Mouse (Mus musculus): Measurements from ENCODE around the gene Dnaic2. TPM values are rescaled to one million over a fixed set of nuclear protein-coding genes. Genes with fewer than 3 reads are reported as not detected.

Dnaic2 gene
- polyA plus RNA-seq, 1 experiment from 2014 or later, result not detected

- Histone ChIP-seq H3K36me3 (ENCODE audit: control insufficient read depth, insufficient read depth, low read length) (no peaks in the 10 kb centered on the region), H3K27me3 (replicated peaks; ENCODE audit: control insufficient read depth, insufficient read depth, low read length) (peaks cover 45% of the 10 kb centered on the region), H3K9me3 (ENCODE audit: control insufficient read depth, low read length) (no peaks in the 10 kb centered on the region), H3K4me2 (peak overlapping the region; percentile 59), H3K9ac (ENCODE audit: low read depth, low read length) (no peak overlapping the region), H3K4me1 (replicated peaks; ENCODE audit: control insufficient read depth, insufficient read depth, low read length) (peaks cover 12% of the 10 kb centered on the region; the same call in 1 of the 2 replicates), H3K4me3 (ENCODE audit: low read depth, low read length) (peak overlapping the region; percentile 30), H3K27ac (ENCODE audit: low read depth, low read length) (no peak overlapping the region)
- whole genome bisulfite sequencing, result 0% methylated on average over 7 of the region's 7 CpGs
- ATAC-seq (replicated peaks; ENCODE audit: low FRiP score), result no peak
- DNase-seq (ENCODE audit: low spot score), result peak; percentile 69
These were observed 68.1 kb downstream of the Dnaic2 start for GRCm38 (mm10) chr11:114795231-114795746.

GRCm38 (mm10) chr11:114795848-114796322 lies 68.7 kb downstream of the Dnaic2 start, which contains the start of gene Btbd17:
Gene Btbd17, minus strand, starts transcription at chr11:114795945.
- DNase-seq (ENCODE audit: low spot score) (no peak), ATAC-seq (replicated peaks; ENCODE audit: low FRiP score) (no peak)
- H3K9me3 ChIP-seq (ENCODE audit: control insufficient read depth, low read length), result no peaks in the 10 kb centered on the region
- 15% methylated on average over 4 of the region's 4 CpGs for WGBS
- H3K27me3 ChIP-seq (replicated peaks; ENCODE audit: control insufficient read depth, insufficient read depth, low read length), result peaks cover 39% of the 10 kb centered on the region
- H3K4me3 ChIP-seq (ENCODE audit: low read depth, low read length), result peak within 1 kb of the TSS; percentile 30
- no peaks in the 10 kb centered on the region for H3K36me3 ChIP-seq (ENCODE audit: control insufficient read depth, insufficient read depth, low read length)
- H3K4me2 ChIP-seq, result peak within 1 kb of the TSS; percentile 59
- no peak within 1 kb of the TSS for H3K9ac ChIP-seq (ENCODE audit: low read depth, low read length)
- H3K4me1 ChIP-seq (replicated peaks; ENCODE audit: control insufficient read depth, insufficient read depth, low read length), result peaks cover 12% of the 10 kb centered on the region; the same call in 1 of the 2 replicates
- H3K27ac ChIP-seq (ENCODE audit: low read depth, low read length), result no peak within 1 kb of the TSS

- ATAC-seq (replicated peaks; ENCODE audit: low FRiP score) (no peak), DNase-seq (ENCODE audit: low spot score) (no peak)
- Histone ChIP-seq H3K36me3 (ENCODE audit: control insufficient read depth, insufficient read depth, low read length) (no peaks in the 10 kb centered on the region), H3K27ac (ENCODE audit: low read depth, low read length) (no peak overlapping the region), H3K4me3 (ENCODE audit: low read depth, low read length) (no peak overlapping the region), H3K4me1 (replicated peaks; ENCODE audit: control insufficient read depth, insufficient read depth, low read length) (peaks cover 5% of the 10 kb centered on the region; the same call in 1 of the 2 replicates), H3K4me2 (no peak overlapping the region), H3K9ac (ENCODE audit: low read depth, low read length) (no peak overlapping the region), H3K27me3 (replicated peaks; ENCODE audit: control insufficient read depth, insufficient read depth, low read length) (peaks cover 26% of the 10 kb centered on the region), H3K9me3 (ENCODE audit: control insufficient read depth, low read length) (no peaks in the 10 kb centered on the region)
- WGBS, result 79% methylated on average over 7 of the region's 7 CpGs
These were observed 70.0 kb downstream of the Dnaic2 start for GRCm38 (mm10) chr11:114797176-114797575.

- ATAC-seq (replicated peaks; ENCODE audit: low FRiP score), result no peak
- H3K4me3 ChIP-seq (ENCODE audit: low read depth, low read length), result no peak overlapping the region
- 73% methylated on average over 3 of the region's 3 CpGs for WGBS
These were observed 70.8 kb downstream of the Dnaic2 start for GRCm38 (mm10) chr11:114797981-114798380.

GRCm38 (mm10) chr11:114798624-114799023 lies 71.4 kb downstream of the Dnaic2 start, which contains the start of gene Gpr142:
Gene Gpr142, plus strand, starts transcription at chr11:114798924.
- H3K4me3 ChIP-seq (ENCODE audit: low read depth, low read length), result no peak within 1 kb of the TSS
- H3K36me3 ChIP-seq (ENCODE audit: control insufficient read depth, insufficient read depth, low read length), result no peaks in the 10 kb centered on the region
- WGBS, result 83% methylated on average over 3 of the region's 3 CpGs
- H3K4me2 ChIP-seq, result no peak within 1 kb of the TSS
- ATAC-seq (replicated peaks; ENCODE audit: low FRiP score), result no peak
- H3K4me1 ChIP-seq (replicated peaks; ENCODE audit: control insufficient read depth, insufficient read depth, low read length), result peaks cover 7% of the 10 kb centered on the region
- no peak for DNase-seq (ENCODE audit: low spot score)
- no peak within 1 kb of the TSS for H3K27ac ChIP-seq (ENCODE audit: low read depth, low read length)
- H3K9ac ChIP-seq (ENCODE audit: low read depth, low read length), result no peak within 1 kb of the TSS
- peaks cover 11% of the 10 kb centered on the region for H3K27me3 ChIP-seq (replicated peaks; ENCODE audit: control insufficient read depth, insufficient read depth, low read length)
- no peaks in the 10 kb centered on the region for H3K9me3 ChIP-seq (ENCODE audit: control insufficient read depth, low read length)

More at GRCm38 (mm10) chr11:114797981-114798380, 70.8 kb downstream of the Dnaic2 start:
- H3K27ac ChIP-seq (ENCODE audit: low read depth, low read length), result no peak overlapping the region
- H3K9me3 ChIP-seq (ENCODE audit: control insufficient read depth, low read length), result no peaks in the 10 kb centered on the region
- peaks cover 18% of the 10 kb centered on the region for H3K27me3 ChIP-seq (replicated peaks; ENCODE audit: control insufficient read depth, insufficient read depth, low read length)
- no peak overlapping the region for H3K9ac ChIP-seq (ENCODE audit: low read depth, low read length)
- DNase-seq (ENCODE audit: low spot score), result no peak
- peaks cover 3% of the 10 kb centered on the region; the same call in 1 of the 2 replicates for H3K4me1 ChIP-seq (replicated peaks; ENCODE audit: control insufficient read depth, insufficient read depth, low read length)
- no peak overlapping the region for H3K4me2 ChIP-seq
- H3K36me3 ChIP-seq (ENCODE audit: control insufficient read depth, insufficient read depth, low read length), result no peaks in the 10 kb centered on the region

- H3K4me3 ChIP-seq (ENCODE audit: low read depth, low read length), result no peak overlapping the region
- no peak overlapping the region for H3K27ac ChIP-seq (ENCODE audit: low read depth, low read length)
- no peaks in the 10 kb centered on the region for H3K27me3 ChIP-seq (replicated peaks; ENCODE audit: control insufficient read depth, insufficient read depth, low read length)
- H3K4me2 ChIP-seq, result no peak overlapping the region
- no peak for DNase-seq (ENCODE audit: low spot score)
- 72% methylated on average over 1 of the region's 1 CpGs for WGBS
- ATAC-seq (replicated peaks; ENCODE audit: low FRiP score), result no peak
- H3K9me3 ChIP-seq (ENCODE audit: control insufficient read depth, low read length), result no peaks in the 10 kb centered on the region
- peaks cover 4% of the 10 kb centered on the region; the same call in 1 of the 2 replicates for H3K4me1 ChIP-seq (replicated peaks; ENCODE audit: control insufficient read depth, insufficient read depth, low read length)
- H3K9ac ChIP-seq (ENCODE audit: low read depth, low read length), result no peak overlapping the region
- H3K36me3 ChIP-seq (ENCODE audit: control insufficient read depth, insufficient read depth, low read length), result no peaks in the 10 kb centered on the region
These were observed 74.7 kb downstream of the Dnaic2 start for GRCm38 (mm10) chr11:114801906-114802305.

- H3K27ac ChIP-seq (ENCODE audit: low read depth, low read length), result no peak overlapping the region
These were observed 75.5 kb downstream of the Dnaic2 start for GRCm38 (mm10) chr11:114802540-114803267.

GRCm38 (mm10) chr11:114803990-114804389 lies 76.8 kb downstream of the Dnaic2 start:
- H3K4me2 ChIP-seq, result no peak overlapping the region
- WGBS, result 60% methylated on average over 8 of the region's 8 CpGs
- H3K27me3 ChIP-seq (replicated peaks; ENCODE audit: control insufficient read depth, insufficient read depth, low read length), result no peaks in the 10 kb centered on the region
- no peak overlapping the region for H3K27ac ChIP-seq (ENCODE audit: low read depth, low read length)
- H3K4me3 ChIP-seq (ENCODE audit: low read depth, low read length), result no peak overlapping the region
- no peaks in the 10 kb centered on the region for H3K36me3 ChIP-seq (ENCODE audit: control insufficient read depth, insufficient read depth, low read length)
- no peaks in the 10 kb centered on the region for H3K9me3 ChIP-seq (ENCODE audit: control insufficient read depth, low read length)
- H3K9ac ChIP-seq (ENCODE audit: low read depth, low read length), result no peak overlapping the region
- H3K4me1 ChIP-seq (replicated peaks; ENCODE audit: control insufficient read depth, insufficient read depth, low read length), result peaks cover 12% of the 10 kb centered on the region
- DNase-seq (ENCODE audit: low spot score) (no peak), ATAC-seq (replicated peaks; ENCODE audit: low FRiP score) (no peak)

More at GRCm38 (mm10) chr11:114802540-114803267, 75.5 kb downstream of the Dnaic2 start:
- WGBS, result 64% methylated on average over 15 of the region's 15 CpGs
- Histone ChIP-seq H3K9ac (ENCODE audit: low read depth, low read length) (no peak overlapping the region), H3K9me3 (ENCODE audit: control insufficient read depth, low read length) (no peaks in the 10 kb centered on the region), H3K36me3 (ENCODE audit: control insufficient read depth, insufficient read depth, low read length) (no peaks in the 10 kb centered on the region), H3K4me2 (no peak overlapping the region), H3K27me3 (replicated peaks; ENCODE audit: control insufficient read depth, insufficient read depth, low read length) (no peaks in the 10 kb centered on the region), H3K4me3 (ENCODE audit: low read depth, low read length) (no peak overlapping the region), H3K4me1 (replicated peaks; ENCODE audit: control insufficient read depth, insufficient read depth, low read length) (peaks cover 8% of the 10 kb centered on the region)
- ATAC-seq (replicated peaks; ENCODE audit: low FRiP score) (no peak), DNase-seq (ENCODE audit: low spot score) (no peak)
